Mouse (Mus musculus): ENCODE results near the gene Ascc2. TPM values are rescaled to one million over a fixed set of nuclear protein-coding genes. Genes with fewer than 3 reads are reported as not detected.

Gene Ascc2
- 53.1 TPM for polyA plus RNA-seq (2017; shearing (Covaris generic))

DNA sequence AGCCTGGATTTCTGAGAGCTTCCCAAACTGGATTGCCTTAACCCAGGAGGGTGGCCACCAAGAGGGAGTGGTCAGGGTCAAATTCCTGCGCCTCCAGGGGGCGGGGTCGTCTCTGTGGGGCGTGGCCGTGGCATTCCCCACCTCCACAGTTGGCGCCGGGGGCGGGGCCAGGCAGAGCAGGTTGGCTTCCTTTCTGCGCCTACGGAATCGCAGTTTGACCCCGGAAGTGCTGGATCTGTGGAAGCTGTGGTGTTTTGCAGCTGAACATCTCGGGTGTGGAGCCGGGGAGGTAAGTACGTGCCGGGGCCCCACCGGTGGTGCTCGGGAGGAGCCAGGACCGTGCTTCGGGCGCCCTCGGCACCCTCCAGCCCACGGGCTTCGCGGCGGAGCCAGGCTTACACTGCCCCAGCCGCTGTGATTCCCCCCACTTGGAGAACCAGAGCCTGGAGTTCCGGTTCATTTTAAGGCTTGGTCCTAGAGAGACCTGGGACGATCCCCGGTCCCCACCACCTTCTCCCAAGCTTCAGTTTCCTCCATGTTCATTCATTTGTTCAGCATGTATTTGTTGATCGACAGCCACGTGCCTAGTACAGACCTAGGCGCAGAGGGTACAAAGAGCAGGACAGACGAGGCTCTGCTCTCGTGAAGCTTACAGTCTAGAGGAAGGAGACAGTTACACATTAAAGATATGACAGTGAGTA is at the start of gene Ascc2:
Gene Ascc2 (plus strand): TSS at position 214 of the 701 bp plus-strand sequence.

GRCm38 (mm10) chr11:4594608-4595500 is 42.7 kb upstream of the Ascc2 start, which contains the start of gene Mtmr3:
Gene Mtmr3 (minus strand): TSS chr11:4594863.

GRCm38 (mm10) chr11:4620017-4620485 is 17.5 kb upstream of the Ascc2 start, which contains the start of gene Gm11032:
Gene Gm11032 (plus strand): TSS chr11:4620067.

GRCm38 (mm10) chr11:4704072-4704964 is 66.8 kb downstream of the Ascc2 start, which contains the start of the genes Uqcr10 and Zmat5:
Gene Uqcr10 (minus strand): TSS chr11:4704342.
Gene Zmat5 (plus strand): TSS chr11:4704678.

Other genes with a start within 250 kb of the Ascc2 start
- 0.99 TPM for gene Hormad2, start 196.6 kb upstream of the Ascc2 start, polyA plus RNA-seq (2017; shearing (Covaris generic))
- 45.9 TPM for gene Mtmr3, start 42.9 kb upstream of the Ascc2 start, polyA plus RNA-seq (2017; shearing (Covaris generic))
- not detected for gene Gm11032, start 17.7 kb upstream of the Ascc2 start, polyA plus RNA-seq (2017; shearing (Covaris generic))
- 382 TPM for gene Uqcr10, start 66.6 kb downstream of the Ascc2 start, polyA plus RNA-seq (2017; shearing (Covaris generic))
- 101 TPM for gene Zmat5, start 66.9 kb downstream of the Ascc2 start, polyA plus RNA-seq (2017; shearing (Covaris generic))
- gene Cabp7, start 109.0 kb downstream of the Ascc2 start, polyA plus RNA-seq (2017; shearing (Covaris generic)): not detected
- 50.3 TPM for gene Nf2, start 211.8 kb downstream of the Ascc2 start, polyA plus RNA-seq (2017; shearing (Covaris generic))
- 41.5 TPM for gene Nipsnap1, start 236.2 kb downstream of the Ascc2 start, polyA plus RNA-seq (2017; shearing (Covaris generic))

All from activated CD4-positive, CD25-positive, alpha-beta regulatory T cell, adult 9 weeks (primary cell).